Mouse (Mus musculus) cerebellum, adult 9-11 months (tissue): Measurements from ENCODE around the gene Nhlrc4.

Experiments
- DNase-seq: peaks from one replicate; pipeline ENCODE4 v3.0.0; 2022

Gene Nhlrc4

DNA sequence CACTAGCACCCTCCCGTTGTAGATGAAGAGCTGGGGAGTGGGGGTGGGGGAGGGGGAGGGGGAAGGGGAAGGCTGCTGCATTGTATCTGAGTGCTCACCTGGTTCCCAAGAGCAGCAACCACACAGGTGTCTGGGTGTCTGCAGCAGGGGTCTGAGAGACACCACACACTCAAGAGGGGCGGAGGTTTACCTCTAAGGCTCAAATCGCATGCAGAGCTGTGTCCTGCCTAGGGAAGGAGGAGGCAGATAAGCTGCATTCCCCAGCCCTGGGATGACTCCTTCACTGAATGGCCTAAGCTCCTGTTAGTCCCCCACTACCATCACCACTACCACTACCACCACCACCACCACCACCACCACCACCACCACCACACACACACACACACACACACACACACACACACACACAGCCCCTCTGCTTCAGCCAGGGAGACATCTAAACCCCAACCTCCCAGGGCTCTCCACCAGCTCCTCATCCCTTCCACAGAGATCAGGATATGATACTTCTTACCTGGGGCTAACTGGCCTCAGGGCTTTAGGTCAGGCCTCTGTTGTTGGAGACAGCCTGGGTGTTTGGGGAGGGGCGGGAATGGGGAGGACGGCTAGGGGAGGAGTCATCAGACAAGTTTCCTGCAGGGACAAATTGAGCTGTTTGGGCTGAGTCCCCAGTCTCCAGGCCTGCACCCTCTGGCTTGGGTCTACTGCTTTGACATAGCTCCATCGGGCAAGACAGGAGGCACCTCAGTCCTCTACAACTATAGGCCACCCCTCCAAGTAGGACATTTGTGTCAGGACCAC, at the start of gene Nhlrc4, which contains the start of gene Pigq:
TSS of gene Nhlrc4 (minus strand) at position 596 of the 798 bp plus-strand sequence.
TSS of gene Pigq (minus strand) at position 571 of the 798 bp plus-strand sequence.
- DNase-seq = no peak

DNA sequence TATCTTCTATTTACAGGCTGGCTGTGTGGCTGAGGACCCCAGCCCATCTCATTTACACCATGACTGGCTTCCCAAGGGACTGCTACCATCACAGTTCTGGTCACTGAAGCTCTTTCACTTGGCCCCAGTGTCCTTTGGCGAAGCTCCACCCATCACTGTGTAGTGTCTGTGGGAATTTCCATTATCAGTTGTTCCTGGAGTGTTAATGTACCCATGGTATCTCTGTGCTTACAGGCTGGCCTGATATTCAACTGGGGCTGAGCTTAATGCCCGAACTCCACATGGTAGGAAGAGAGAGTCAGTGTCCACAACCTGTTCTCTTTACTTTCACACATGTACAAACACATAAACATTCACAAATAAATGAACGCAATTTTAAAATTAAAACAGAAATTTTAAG, 48.7 kb upstream of the Nhlrc4 start:
- DNase-seq = no peak

DNA sequence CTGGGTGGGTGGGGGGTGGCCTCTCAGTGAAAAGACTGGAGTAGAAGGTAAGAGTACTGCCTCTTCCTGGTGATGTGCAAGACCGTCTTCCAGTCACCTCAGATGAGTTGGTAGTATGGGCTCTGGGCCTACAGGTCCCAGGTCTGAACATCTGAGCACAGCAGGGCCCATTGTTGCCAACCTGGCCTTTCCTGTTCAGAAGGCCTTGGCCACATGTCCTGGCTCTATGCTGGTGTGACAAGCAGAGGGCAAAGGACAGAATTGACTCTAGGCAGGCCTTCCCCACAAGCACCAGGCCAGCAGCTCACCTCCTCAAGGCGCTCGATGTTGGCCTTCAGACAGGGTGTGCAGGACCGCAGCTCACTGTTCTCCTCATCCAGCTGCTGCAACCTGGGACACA, 47.5 kb upstream of the Nhlrc4 start:
- DNase-seq = no peak

DNA sequence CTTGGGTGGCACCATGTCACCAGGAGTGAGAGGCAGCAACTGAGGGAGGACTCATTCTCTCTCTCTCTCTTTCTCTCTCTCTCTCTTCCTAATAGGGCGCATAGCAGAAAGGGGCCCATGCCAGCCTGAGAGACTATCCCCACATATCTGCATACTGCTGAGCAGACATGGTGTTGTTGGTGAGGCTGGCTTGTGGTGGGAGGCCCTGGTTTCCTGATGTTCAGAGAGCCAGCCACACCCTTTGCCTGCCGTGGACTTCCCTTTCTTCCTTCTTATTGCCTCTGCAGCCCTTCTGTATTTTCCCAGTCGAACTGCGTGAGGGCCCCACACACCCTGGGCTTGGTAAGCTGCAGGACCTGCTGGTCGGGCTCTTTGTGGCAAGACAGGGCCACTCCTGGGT, 45.6 kb upstream of the Nhlrc4 start:
- no peak for DNase-seq

DNA sequence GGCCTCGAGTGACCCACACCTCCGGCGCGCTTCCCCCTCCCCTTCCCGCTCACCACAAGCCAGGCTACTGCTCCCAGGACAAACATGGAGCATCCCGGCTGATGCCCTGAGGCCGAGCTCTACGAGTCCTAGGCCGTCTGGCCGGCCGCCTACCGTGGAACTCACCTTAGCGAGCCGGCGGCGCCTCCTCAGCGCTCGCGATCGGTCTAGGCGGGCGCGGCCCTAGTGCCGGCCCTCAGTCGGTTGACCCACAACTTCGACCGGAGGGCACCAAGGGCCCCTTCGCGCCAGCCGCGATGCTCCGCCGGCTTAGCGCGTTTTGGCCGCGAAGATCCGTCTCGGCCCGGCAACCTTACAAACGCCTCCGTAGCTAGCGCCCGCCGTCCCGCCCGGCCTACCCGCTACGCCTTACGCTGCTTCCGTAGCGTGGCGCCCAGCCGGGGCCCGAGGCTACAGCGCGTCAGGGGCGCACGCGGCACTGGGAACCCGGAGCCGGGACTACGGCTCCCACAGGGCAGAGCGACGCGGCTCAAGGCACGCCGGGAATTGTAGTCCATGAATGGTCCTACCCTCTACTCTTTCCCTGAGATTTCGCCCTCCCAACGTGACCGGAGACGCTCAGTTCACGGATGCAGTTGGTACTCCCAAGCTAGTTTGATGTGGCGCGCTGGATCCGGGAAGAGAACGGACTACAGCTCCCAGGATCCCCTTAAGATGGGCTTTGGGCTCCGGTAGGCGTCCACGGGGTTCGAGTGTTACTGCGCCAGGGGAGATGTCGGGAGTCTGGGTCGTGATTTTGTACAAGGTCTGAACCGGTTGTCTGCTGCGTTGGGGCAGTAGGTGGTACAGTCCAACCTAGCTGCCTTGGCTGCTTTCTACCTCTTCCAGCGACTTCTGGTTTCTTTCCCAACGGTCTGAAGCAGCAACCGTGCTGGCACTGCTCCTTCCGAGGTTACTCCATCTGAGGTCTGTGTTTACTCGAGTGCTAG, 40.8 kb upstream of the Nhlrc4 start, which contains the start of gene Capn15:
TSS of gene Capn15 (minus strand) at position 491 of the 989 bp plus-strand sequence.
- peak; percentile 96 for DNase-seq

DNA sequence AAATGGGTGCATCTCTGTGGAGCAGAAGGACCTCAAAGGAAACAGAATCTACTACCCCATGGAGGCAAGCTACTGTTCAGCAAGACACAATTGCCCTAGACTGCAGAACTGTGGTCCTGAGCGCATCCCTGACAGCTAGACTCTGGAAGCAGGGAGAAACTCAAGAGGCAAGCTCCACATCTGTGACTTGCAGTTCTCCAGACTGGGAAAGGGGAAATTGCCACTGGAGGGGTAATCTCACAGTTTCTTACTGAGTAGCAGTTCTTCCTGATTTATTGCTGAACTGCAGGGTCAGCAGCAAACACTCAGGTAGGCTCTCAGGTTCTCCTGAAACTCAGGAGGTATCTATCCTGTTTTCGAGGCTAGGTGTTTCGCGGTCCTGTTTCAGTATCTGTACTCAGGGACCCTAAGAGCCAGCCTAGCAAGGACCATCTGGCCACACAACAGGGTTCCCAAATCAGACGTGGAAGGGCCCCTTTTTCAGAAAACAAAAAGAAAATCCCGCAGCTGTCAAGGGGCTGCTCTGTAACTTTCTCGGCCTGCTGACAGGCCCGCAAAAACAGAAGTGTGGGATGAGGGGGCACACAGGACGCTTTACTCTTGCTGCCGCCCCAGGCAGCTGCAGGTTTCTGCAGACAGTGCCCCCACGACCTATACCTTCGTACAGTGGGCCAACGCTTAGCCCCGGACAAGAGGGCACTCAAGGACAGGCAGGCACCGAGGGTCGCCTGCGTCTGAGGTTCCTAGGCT, 40.0 kb upstream of the Nhlrc4 start:
- no peak for DNase-seq

DNA sequence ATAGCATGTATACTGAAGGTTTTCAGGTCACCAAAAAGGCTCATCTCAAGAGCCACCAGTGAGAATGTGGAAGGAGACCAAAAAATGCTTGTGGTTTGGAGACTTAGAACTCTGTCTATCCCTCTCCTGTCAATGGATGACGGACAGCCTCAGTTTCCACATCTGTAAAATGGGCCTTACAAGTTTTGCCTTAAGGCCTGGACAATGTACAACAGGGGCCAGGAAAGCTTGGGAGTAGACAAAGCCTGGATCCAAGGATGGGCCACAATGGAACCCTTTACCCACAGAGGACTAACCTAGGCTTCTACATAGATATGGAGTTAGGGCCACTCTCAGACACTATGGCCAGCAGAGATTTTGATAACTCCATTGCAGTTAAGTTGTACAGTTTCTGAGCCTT, 39.3 kb upstream of the Nhlrc4 start:
- peak; percentile 37 for DNase-seq

DNA sequence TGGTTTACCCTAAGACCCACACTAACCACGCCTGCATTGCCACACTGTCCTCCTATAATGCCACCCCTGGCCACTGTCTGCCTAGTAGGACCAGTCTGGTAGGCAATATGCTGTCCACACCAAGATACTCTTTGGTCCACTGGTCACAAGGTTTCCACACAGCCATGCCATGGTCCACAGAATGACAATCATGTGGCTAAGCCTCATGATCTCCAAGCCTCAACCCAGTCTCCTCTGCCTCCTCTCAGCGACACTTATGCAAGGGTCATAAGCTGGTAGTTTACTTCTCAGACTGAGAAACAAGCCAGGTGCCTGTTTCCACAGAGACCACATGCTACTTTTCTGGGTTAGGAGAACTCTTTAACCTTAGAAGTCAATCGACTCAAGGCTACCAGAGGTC, 38.2 kb upstream of the Nhlrc4 start:
- peak; percentile 21 for DNase-seq

DNA sequence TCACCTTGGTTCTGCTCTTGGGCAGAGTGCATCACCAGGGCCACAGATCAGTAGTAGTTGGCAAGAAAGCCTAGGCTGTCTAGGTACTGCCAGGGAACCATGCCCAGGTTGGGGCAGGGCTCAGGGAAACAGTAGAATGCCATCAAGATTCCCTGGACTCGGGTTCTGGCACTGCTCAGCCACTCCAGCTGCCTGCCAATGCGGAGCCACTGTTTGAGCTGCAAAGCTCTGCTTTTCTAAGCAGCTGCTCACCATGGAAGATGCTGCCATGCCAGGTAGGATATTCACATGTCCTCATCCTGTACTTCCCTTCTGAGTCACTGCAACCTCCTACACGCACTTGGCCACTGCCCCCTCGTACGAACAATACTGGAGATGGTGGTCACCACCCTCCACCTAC, 36.1 kb upstream of the Nhlrc4 start:
- peak; percentile 84 for DNase-seq

DNA sequence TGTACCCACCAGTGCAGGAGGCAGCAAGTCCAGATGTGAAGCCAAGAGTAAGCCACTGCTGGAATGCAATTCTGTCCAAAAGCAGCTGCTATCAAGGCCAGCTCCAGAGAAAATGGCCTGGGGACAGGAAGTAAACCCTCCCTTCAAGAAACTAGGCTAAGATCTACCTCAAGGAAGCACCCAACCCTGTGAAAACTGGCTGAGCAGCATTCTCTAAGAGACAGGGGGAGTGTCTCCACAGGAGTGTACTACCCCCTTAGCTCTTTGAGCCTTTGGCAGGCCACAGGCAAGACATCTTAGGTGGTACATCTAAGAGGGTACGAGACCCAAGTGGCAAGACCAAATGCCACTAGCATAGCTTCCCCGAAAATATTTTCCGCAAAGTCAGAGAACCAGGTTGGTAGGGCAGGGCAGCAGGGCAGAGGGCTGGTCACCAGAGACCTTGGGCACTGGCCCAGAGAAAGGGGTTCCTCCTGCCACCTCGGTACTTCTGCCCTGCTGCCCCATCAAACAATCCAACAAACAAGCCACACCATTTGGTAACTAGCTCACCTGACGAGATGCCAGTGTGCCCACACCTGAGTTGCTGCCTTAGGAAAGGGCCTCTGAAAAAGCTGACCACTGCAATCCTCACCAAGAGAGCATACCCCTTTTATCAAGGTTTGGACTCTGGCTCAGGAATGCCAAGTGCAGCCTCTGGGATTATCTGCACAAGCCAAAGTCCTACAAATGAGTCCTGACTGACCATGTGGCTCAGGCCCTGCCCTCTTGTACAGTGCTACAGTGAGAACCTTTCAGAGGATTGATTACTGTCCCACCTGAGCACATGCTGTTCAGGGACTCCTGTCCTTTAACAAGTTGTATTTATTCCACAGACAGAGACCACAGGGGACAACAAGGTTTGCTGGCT, 35.3 kb upstream of the Nhlrc4 start:
- peak; percentile 56 for DNase-seq

DNA sequence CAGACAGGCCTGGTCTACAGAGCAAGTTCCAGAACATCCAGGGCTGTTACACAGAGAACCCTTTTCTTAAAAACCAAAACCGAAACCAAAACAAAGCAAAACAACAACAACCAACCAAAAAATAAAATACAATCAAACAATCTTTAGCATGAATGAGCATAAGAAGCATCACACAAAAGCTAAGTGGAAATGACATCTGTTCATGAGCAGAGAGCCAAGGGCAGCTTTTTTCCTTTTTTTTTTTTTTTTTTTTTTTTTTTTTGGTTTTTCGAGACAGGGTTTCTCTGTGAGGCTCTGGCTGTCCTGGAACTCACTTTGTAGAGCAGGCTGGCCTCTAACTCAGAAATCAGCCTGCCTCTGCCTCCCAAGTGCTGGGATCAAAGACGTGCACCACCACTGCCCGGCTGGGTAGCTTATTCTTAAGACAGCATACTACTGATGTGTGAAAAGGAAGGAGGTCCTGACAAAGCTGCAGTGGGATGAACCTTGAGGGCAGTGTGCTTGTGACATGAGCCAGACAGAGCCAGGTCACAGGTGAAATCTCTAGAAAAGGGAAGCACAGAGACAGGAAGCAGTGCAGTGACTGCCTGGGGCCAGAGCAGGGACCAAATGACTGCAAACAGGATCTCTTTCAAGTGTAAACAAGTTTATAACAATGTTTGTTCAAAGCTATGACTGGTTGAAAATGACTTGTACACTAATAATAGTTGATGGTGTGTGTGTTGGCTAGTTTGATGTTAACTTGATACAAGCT, 26.4 kb upstream of the Nhlrc4 start:
- DNase-seq = no peak

DNA sequence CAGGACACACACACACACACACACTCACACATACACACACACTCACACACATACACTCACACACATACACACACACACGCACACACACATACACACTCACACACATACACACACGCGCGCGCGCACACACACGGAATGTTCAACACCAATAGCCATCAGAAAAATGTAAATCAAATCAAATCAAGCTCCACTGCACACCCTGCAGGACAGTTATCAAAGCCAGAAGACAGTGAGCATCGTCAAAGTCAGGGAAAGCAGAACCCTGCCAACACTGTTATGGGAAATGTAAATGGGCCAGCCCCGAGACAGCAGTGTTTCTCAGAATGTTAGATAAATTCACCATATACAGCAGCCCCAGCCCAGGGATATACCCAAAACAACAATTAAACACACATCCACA, 25.7 kb upstream of the Nhlrc4 start:
- DNase-seq = peak; percentile 63

DNA sequence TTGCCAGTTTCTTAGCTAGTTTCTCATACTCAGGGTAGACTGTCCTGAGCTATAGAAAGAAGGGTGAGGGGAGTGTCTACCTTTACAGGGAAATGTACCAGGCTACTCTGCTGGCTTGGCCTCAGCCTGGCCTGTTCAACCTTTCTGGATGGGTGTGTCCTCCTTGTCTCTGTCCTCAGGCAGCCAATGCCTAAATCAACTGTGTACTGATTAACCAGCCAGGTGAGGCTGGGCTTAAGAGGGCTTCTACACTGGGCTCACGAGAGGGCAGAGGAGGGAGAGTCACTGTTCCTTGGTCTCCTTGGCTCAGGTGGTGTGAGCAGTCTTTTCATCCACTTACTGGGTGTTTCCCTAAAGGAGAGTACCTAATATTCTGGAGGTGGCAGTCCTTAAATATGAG, 23.4 kb upstream of the Nhlrc4 start:
- DNase-seq = no peak

DNA sequence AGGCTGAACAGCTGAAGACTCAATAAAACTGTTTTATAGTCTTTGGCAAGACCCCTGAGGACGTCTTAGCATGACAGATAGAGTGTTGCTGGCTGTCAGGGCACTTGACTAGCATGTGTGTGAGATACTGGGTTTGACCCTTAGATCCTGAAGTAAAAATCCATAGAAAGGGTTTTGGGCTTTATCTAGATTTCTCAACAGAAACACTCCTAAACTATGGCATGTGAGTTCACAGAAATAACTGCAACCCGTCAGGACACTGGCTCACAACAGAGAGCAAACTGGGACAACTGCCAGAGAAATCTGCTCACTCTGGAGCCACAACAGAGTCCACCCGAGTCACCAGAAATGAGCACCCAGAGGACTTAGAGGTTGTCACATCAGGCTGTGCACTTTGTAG, 22.9 kb upstream of the Nhlrc4 start:
- DNase-seq = peak; percentile 65

DNA sequence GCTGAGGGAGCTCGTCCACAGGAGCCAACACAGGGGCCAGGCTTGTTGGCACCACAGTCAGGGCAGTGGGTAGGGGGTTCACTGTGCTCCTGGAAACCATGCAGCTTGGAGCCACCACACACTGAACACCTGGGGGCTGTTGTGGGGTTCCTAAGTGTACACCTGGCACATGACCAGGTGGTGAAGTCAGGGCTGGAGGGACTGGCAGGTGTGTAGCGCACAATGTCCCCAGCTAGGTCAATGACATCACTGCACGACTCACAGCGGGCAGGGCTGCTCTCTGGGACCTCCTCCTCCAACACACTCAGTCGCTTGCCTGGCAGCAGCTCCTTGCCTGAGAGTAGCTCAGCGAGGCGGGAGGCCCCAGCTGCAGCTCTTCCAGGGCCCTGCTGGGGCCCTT, 19.5 kb upstream of the Nhlrc4 start:
- peak; percentile 77 for DNase-seq

DNA sequence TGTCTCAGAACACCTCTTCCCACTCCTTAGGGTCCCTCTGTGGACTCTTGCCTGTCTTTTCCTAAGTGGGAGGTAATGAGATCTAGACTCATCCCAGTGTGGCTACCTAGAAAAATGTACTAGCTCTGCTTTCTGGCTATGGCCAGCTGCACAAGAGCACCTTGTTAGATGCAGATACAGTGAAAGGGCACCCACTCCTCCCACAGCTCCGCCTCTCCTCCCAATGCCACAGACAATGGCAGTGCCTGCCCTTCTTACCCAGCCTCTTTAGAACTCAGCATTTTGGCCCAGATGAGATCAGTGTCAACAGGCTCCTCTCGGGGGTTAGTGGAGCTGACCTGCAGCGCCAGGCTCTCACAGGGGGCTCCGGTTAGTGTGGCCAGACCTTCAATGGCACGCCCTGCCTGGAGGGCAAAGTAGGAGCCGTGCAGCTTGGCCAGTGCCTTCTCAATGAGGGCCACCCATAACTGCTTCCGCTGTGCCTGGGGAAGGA, 17.7 kb upstream of the Nhlrc4 start:
- DNase-seq = no peak

DNA sequence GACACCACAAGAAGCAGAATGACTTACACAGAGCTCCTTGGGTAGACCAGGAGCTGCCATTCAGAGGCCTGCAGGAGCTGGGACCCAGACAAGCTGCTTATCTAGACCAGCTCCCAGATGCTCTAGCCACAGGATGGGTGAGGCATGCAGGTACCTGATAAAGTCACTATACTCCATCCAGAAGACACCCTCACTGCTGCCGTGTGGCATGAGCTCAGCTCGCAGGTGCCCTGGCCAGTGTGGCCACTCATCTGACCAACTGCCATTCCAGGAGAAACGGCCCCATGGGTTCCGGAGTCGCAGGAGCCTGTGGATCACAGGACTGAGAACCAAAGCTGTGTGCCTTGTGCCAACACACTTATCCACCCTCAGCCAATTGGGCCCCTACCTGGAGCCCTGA, 16.8 kb upstream of the Nhlrc4 start:
- no peak for DNase-seq

DNA sequence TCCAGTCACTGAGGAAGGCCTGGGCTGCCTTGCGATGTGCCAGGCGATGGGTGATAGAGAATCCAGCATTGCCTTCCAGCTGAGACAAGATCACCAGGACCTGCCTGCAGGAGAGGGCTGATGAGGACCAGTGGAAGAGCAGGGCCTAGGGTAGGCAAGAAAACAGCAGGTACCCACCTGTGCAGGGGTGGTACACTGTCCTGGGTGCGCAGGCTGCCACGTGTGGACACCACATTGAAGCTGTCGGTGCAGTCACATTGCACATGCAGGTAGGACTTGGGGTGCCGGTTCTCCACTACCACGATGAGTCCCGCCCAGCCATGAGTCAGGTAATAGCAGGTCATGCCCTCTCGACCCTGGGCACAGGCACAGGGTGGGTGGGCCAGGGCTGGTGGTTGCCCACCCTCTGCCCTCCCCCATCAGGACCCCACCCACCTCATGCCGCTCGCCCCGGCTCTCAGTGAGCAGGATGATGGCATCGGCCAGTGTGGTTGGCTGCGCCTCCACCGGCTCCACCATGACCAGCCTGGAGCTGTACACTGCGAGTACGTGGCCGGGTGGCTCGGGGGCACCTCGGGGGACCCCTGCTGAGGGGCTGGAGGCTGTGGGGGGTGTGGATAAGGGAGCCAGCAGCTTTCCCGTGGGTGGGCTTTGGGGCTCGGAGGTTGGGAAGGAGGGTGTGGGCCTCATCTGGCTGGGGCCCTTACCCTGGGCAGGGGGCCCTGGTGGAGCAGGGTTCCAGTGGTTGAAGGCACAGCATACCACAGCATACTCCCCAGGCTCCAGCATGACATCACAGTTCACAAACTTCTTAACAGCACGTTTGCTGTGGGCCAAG, 15.1 kb upstream of the Nhlrc4 start:
- peak; percentile 65 for DNase-seq

DNA sequence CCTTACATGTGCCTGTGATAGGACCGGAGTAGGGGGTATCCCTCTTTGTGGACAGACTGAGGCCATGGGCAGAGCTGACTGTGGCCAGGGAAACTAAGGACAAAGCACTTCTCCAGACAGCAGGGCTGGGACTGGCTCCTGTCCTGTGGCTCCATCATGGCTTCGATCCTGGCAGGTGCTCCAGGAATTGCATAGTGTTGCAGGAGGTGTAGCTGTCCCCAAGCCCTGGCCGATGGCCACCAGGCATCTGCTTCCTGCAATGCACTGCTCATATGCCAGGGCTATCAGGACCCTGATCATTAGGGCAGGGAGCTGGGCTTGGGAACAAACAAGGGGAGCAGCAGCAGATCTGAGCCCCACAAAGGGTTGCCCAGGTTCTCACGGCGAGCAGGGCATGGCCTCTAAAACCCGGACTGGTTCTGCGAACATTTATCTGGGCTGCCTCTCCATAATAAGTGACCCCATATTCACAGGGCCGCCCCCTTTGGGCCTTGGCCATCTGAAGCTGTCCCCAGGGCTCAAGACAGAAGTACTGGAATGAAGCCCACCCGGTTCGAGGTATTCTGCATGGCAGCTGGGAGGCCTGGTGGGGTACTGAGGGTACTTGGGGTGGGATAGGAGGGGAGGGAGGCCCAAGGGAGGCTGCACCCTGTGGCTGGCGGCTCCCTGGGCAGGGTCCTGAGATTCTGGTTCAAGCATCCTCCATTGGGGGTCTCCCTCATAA, 14.2 kb upstream of the Nhlrc4 start:
- DNase-seq = peak; percentile 80
